Mouse (Mus musculus): Measurements from ENCODE around the gene Bcl6. TPM values are rescaled to one million over a fixed set of nuclear protein-coding genes. Genes with fewer than 3 reads are reported as not detected.
A peak's percentile ranks its signal among the peaks of the same experiment; 100 is the strongest.

Gene Bcl6
- polyA plus RNA-seq, 1 experiment, result 13.1 TPM

DNA sequence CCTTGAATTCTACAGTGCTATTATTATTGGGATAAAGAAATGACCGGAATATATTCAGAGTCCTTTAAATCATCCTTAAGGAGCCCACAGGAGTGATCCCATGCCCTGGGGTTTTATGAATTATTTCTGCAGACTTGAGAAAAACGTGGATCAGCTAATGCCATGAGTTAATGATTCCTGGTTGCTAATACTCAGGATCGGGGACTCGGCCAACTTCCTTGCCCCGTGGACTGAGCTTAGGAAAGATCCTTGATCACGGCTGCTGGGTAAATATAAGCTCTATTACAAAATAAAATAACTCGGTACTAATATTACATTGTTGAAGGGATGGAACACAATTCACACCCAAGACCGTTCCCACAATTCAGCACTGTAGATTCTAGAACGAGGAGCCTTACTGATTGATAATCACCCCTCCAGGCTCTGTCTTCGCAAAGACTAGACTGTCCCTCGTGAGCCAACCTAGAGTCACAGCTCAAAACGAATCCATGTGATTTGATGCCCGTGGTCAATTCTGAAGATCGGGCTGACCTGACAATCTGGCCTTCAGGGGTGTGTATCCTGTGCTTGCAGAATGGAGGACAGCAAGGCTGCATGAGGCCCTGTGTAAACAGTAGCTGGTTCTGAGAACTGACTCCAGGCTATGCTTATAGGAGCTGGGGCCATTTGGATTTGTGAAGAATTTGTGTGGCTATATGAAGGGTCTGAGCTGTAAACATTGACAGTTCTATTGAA lies 3.4 kb upstream of the Bcl6 start:
- Histone ChIP-seq H3K4me3 (ENCODE audit: insufficient read depth, low read length) (no peak overlapping the region), H3K27ac (ENCODE audit: insufficient read depth, low read length) (no peak overlapping the region), H3K4me1 (ENCODE audit: control insufficient read depth, insufficient read depth, low read length) (peaks cover 7% of the 10 kb centered on the region)
- TF ChIP-seq CTCF (IDR thresholded peaks at IDR 0.05; ENCODE audit: borderline replicate concordance, insufficient read depth, low read length), result no peak
- TF ChIP-seq POLR2A (IDR thresholded peaks at IDR 0.05; ENCODE audit: low read depth, low read length), result no peak

- Histone ChIP-seq H3K27ac (ENCODE audit: insufficient read depth, low read length) (no peak overlapping the region), H3K4me3 (ENCODE audit: insufficient read depth, low read length) (no peak overlapping the region)
- TF ChIP-seq POLR2A (IDR thresholded peaks at IDR 0.05; ENCODE audit: low read depth, low read length), result no peak
- 0 out of 2 replicates have a peak, but pooled peaks have one; percentile 35 for TF ChIP-seq CTCF (IDR thresholded peaks at IDR 0.05; ENCODE audit: borderline replicate concordance, insufficient read depth, low read length)
Observed at GRCm38 (mm10) chr16:23991170-23991569, 2.5 kb upstream of the Bcl6 start.

GRCm38 (mm10) chr16:23990161-23990970 lies 1.7 kb upstream of the Bcl6 start:
- H3K4me1 ChIP-seq (ENCODE audit: control insufficient read depth, insufficient read depth, low read length), result peaks cover 7% of the 10 kb centered on the region
- peak overlapping the region; percentile 96 for H3K27ac ChIP-seq (ENCODE audit: insufficient read depth, low read length)
- TF ChIP-seq POLR2A (IDR thresholded peaks at IDR 0.05; ENCODE audit: low read depth, low read length) (no peak), CTCF (IDR thresholded peaks at IDR 0.05; ENCODE audit: borderline replicate concordance, insufficient read depth, low read length) (no peak)
- H3K4me3 ChIP-seq (ENCODE audit: insufficient read depth, low read length), result peak overlapping the region; percentile 53

More at GRCm38 (mm10) chr16:23991170-23991569, 2.5 kb upstream of the Bcl6 start:
- peaks cover 7% of the 10 kb centered on the region for H3K4me1 ChIP-seq (ENCODE audit: control insufficient read depth, insufficient read depth, low read length)

DNA sequence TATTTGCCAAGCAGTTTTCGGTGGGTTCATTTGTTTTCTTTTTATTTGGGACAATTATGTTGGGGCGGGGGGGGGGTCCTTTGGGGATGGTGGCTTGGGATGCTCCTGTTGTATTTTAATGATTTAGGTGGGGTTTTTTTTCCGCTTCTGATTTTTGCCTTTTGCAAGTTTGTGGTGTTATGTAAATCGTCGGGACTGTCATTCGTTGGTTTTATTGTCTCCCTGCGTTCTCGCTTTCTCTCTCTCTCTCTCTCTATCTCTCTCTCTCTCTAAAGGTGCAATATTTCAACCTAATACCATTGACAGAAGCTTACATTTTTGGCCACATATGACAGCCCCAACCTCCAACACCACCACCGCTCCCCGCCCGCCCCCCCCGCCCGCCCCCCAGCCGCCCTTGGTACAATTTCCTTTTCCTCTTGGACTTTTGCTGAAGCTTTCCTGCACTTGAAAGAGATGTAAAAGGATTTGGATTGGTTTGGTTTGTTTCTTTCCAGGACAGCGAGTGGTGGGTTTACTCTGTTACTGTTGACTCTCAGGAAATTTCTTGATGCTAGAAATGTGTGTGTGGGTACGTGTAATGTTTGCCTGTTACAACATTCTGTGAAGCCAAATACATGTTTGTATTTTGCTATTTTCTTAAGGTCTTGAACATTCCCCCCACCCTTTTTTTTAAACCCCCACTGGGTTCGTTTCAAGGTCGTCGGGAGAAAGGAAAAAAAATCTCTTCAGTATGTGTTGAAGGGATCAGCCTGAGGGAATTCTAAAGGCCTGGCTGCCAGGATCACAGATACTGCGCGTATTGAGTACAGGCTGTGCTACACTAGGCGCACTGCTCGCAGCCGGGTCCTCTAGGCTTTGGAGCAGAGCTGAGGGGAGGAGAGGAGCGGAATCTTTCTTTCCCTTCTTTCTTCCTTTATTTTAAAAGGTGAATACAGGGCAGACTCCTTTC lies 833 bp upstream of the Bcl6 start:
- TF ChIP-seq POLR2A (IDR thresholded peaks at IDR 0.05; ENCODE audit: low read depth, low read length) (no peak; the same call in 1 of the 2 replicates), CTCF (IDR thresholded peaks at IDR 0.05; ENCODE audit: borderline replicate concordance, insufficient read depth, low read length) (no peak)
- Histone ChIP-seq H3K27ac (ENCODE audit: insufficient read depth, low read length) (peak overlapping the region; percentile 96), H3K4me1 (ENCODE audit: control insufficient read depth, insufficient read depth, low read length) (peaks cover 7% of the 10 kb centered on the region), H3K4me3 (ENCODE audit: insufficient read depth, low read length) (peak overlapping the region; percentile 99)

DNA sequence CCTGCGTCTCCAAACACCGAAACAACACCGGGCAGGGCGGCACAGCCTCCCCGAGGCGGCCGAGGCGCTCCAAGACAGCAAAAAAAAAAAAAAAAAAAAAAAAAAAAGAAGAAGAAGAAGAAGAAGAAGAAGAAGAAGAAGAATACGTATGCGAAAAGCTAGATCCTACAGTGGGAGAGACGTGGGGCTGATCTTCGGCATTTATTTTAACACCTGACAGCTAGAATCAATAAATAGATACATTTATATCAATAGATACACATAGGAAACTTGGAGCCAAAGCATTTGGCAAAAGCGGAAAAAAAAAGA lies 541 bp downstream of the Bcl6 start:
- peak overlapping the region; percentile 96 for H3K27ac ChIP-seq (ENCODE audit: insufficient read depth, low read length)
- peaks cover 5% of the 10 kb centered on the region for H3K4me1 ChIP-seq (ENCODE audit: control insufficient read depth, insufficient read depth, low read length)
- H3K4me3 ChIP-seq (ENCODE audit: insufficient read depth, low read length), result peak overlapping the region; percentile 96
- TF ChIP-seq POLR2A (IDR thresholded peaks at IDR 0.05; ENCODE audit: low read depth, low read length) (no peak), CTCF (IDR thresholded peaks at IDR 0.05; ENCODE audit: borderline replicate concordance, insufficient read depth, low read length) (no peak)

DNA sequence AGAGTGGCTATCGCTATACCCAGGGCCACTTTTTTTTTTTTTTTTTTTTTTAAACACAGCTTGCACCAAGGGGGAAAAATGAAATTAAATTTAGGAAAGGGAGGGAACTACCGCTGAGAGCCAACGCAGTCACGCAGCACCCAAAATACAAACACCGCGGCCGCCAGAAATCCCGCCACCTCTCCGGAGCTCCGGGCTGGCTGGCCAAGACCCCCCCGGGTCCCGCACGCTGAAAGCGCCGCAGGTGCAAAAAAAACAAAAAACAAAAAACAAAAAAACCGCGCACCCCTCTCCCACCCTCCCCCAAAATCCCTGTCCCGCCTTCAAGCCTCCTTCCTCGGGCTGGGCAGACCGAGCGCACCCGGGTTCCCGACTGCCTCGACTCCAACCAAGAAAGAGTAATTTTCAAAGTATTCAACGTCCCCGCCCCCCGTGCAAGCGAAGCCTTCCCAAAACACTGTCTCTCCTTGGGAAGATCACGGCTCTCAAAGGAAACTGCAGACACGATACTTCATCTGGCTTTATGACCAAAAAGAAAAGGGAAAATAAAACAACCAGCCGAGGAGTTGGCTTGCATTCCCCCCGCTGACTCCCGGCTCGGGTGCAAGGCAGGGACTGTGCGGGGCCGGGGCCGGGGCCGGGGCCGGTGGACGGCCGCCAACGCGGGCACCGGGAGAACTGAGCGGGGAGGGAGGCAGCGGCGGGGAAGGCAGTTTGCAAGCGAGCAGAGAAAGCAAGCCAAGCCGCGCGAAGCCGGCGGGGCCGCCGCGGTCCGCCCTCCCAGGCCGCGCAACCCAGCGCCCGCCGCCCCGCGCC lies 1.1 kb downstream of the Bcl6 start:
- Histone ChIP-seq H3K4me3 (ENCODE audit: insufficient read depth, low read length) (peak overlapping the region; percentile 96), H3K4me1 (ENCODE audit: control insufficient read depth, insufficient read depth, low read length) (peaks cover 5% of the 10 kb centered on the region), H3K27ac (ENCODE audit: insufficient read depth, low read length) (peak overlapping the region; percentile 96)
- TF ChIP-seq CTCF (IDR thresholded peaks at IDR 0.05; ENCODE audit: borderline replicate concordance, insufficient read depth, low read length) (no peak), POLR2A (IDR thresholded peaks at IDR 0.05; ENCODE audit: low read depth, low read length) (no peak)

- Histone ChIP-seq H3K27ac (ENCODE audit: insufficient read depth, low read length) (peak overlapping the region; percentile 96), H3K4me1 (ENCODE audit: control insufficient read depth, insufficient read depth, low read length) (peaks cover 5% of the 10 kb centered on the region)
Observed at GRCm38 (mm10) chr16:23986871-23987270, 1.8 kb downstream of the Bcl6 start.

GRCm38 (mm10) chr16:23986176-23986575 lies 2.5 kb downstream of the Bcl6 start:
- H3K4me1 ChIP-seq (ENCODE audit: control insufficient read depth, insufficient read depth, low read length), result peaks cover 3% of the 10 kb centered on the region
- peak overlapping the region; percentile 96 for H3K4me3 ChIP-seq (ENCODE audit: insufficient read depth, low read length)
- peak overlapping the region; percentile 96 for H3K27ac ChIP-seq (ENCODE audit: insufficient read depth, low read length)
- TF ChIP-seq CTCF (IDR thresholded peaks at IDR 0.05; ENCODE audit: borderline replicate concordance, insufficient read depth, low read length) (no peak), POLR2A (IDR thresholded peaks at IDR 0.05; ENCODE audit: low read depth, low read length) (no peak; the same call in 1 of the 2 replicates)

More at GRCm38 (mm10) chr16:23986871-23987270, 1.8 kb downstream of the Bcl6 start:
- TF ChIP-seq CTCF (IDR thresholded peaks at IDR 0.05; ENCODE audit: borderline replicate concordance, insufficient read depth, low read length) (no peak), POLR2A (IDR thresholded peaks at IDR 0.05; ENCODE audit: low read depth, low read length) (no peak)
- H3K4me3 ChIP-seq (ENCODE audit: insufficient read depth, low read length), result peak overlapping the region; percentile 96

All from embryonic fibroblast, embryonic 13.5 days (primary cell).